Mouse (Mus musculus) spleen, postnatal 4 days (tissue): Measurements from ENCODE around the gene Smim24.
A peak's percentile ranks its signal among the peaks of the same experiment; 100 is the strongest.

Experiments
- DNase-seq, 2 experiments: peaks; one replicate each; pipeline ENCODE4 v3.0.0; 2022; ENCODE audit warnings: low spot score in 2 of 2

The Smim24 gene

GRCm38 (mm10) chr10:81365672-81366476 is 27.0 kb upstream of the Smim24 start, which contains the start of gene 4930404N11Rik:
Gene 4930404N11Rik (minus strand): TSS chr10:81365816.
- DNase-seq: peak in 1 of 2 experiments; percentile 38

GRCm38 (mm10) chr10:81366477-81367206 is 26.2 kb upstream of the Smim24 start:
- no peak for DNase-seq

- no peak for DNase-seq
Measured at GRCm38 (mm10) chr10:81367207-81367495, 25.7 kb upstream of the Smim24 start.

GRCm38 (mm10) chr10:81375322-81375721 is 17.5 kb upstream of the Smim24 start:
- no peak for DNase-seq

GRCm38 (mm10) chr10:81376561-81377361 is 16.1 kb upstream of the Smim24 start:
- peak; percentile 76 to 79 for DNase-seq

GRCm38 (mm10) chr10:81377362-81377664 is 15.5 kb upstream of the Smim24 start:
- DNase-seq: no peak

GRCm38 (mm10) chr10:81377793-81378552 is 14.9 kb upstream of the Smim24 start, which contains the start of gene Fzr1:
Gene Fzr1 (minus strand): TSS chr10:81378516.
- DNase-seq: no peak

GRCm38 (mm10) chr10:81378553-81379182 is 14.2 kb upstream of the Smim24 start:
- DNase-seq: peak; percentile 100

- no peak for DNase-seq
Measured at GRCm38 (mm10) chr10:81379183-81379553, 13.7 kb upstream of the Smim24 start.

GRCm38 (mm10) chr10:81379809-81380378 is 13.0 kb upstream of the Smim24 start:
- no peak for DNase-seq

GRCm38 (mm10) chr10:81382039-81382438 is 10.8 kb upstream of the Smim24 start:
- peak; percentile 94 to 96 for DNase-seq

- peak; percentile 100 for DNase-seq
Measured at GRCm38 (mm10) chr10:81383802-81384604, 8.8 kb upstream of the Smim24 start, which contains the start of the genes Dohh and Gm48551. Gene Dohh (plus strand): TSS chr10:81384428. Gene Gm48551 (plus strand): TSS chr10:81384466.

- no peak for DNase-seq
Measured at GRCm38 (mm10) chr10:81384605-81384982, 8.3 kb upstream of the Smim24 start.

- DNase-seq: no peak
Measured at GRCm38 (mm10) chr10:81385603-81386306, 7.1 kb upstream of the Smim24 start.

- no peak for DNase-seq
Measured at GRCm38 (mm10) chr10:81387716-81388115, 5.1 kb upstream of the Smim24 start.

- DNase-seq: no peak
Measured at GRCm38 (mm10) chr10:81388505-81389055, 4.3 kb upstream of the Smim24 start, which contains the start of gene Gm48552. Gene Gm48552 (plus strand): TSS chr10:81389005.

GRCm38 (mm10) chr10:81389373-81389772 is 3.5 kb upstream of the Smim24 start:
- no peak for DNase-seq

GRCm38 (mm10) chr10:81389801-81390677 is 2.8 kb upstream of the Smim24 start:
- DNase-seq: peak; percentile 79 to 94
